Mouse (Mus musculus) stomach, postnatal 0 days (tissue): ENCODE measurements at regions not wholly inside any gene's neighbourhood (a gene's known extent, or its start where the extent isn't known, plus 50 kb on each side); places are given as distances from the start of the nearest gene placed in this dataset.

Experiments used
- CTCF ChIP-seq: IDR thresholded peaks from 2 replicates; pipeline ENCODE4 v1.5.1; 2016; ENCODE audit warnings: antibody characterized with exemption, low read depth, mild to moderate bottlenecking, moderate library complexity
- EP300 ChIP-seq: optimal IDR thresholded peaks from 2 replicates; pipeline ENCODE3; 2016; ENCODE audit warnings: antibody characterized with exemption

GRCm38 (mm10) chr1:64446492-64446891 lies 86.0 kb upstream of the Creb1 start:
- TF ChIP-seq CTCF (no peak), EP300 (no peak)
